Mouse (Mus musculus) G1E (cell line): ENCODE measurements around the gene Ddx4. TPM values are rescaled to one million over a fixed set of nuclear protein-coding genes. Genes with fewer than 3 reads are reported as not detected.

ENCODE experiments used
- ATAC-seq: 2 replicates; pipeline ENCODE4 v1.8.0; 2016; ENCODE audit warnings: mild to moderate bottlenecking; ENCODE audit not compliant: insufficient number of reproducible peaks, poor library complexity, low FRiP score, severe bottlenecking; ENCODE audit errors: extremely low read depth
- DNase-seq: peaks from one replicate; pipeline ENCODE4 v3.0.0; 2012; ENCODE audit warnings: low spot score
- H3K27me3 ChIP-seq: 2 replicates; pipeline ENCODE4 v1.6.1; 2012; ENCODE audit warnings: mild to moderate bottlenecking, low read length, inconsistent platforms; ENCODE audit not compliant: insufficient read depth
- H3K36me3 ChIP-seq: replicated peaks from 2 replicates; pipeline ENCODE3; 2012; ENCODE audit warnings: mild to moderate bottlenecking, inconsistent platforms
- H3K4me1 ChIP-seq: 2 replicates; pipeline ENCODE4 v1.6.1; 2012; ENCODE audit warnings: low read depth, low read length, inconsistent platforms, mixed read lengths; ENCODE audit not compliant: insufficient read depth
- H3K4me3 ChIP-seq: 2 replicates; pipeline ENCODE4 v1.5.1; 2012; ENCODE audit warnings: low read depth, mild to moderate bottlenecking, inconsistent platforms, low read length, moderate library complexity, mixed read lengths
- H3K9me3 ChIP-seq: replicated peaks from 2 replicates; pipeline ENCODE4 v1.6.1; 2012; ENCODE audit warnings: inconsistent platforms
- CTCF ChIP-seq: IDR thresholded peaks from 2 replicates; pipeline ENCODE4 v1.5.1; 2012; ENCODE audit warnings: low read depth, low read length, inconsistent platforms, mixed read lengths
- GATA1 ChIP-seq: IDR thresholded peaks from 2 replicates; pipeline ENCODE4 v1.6.1; 2012; ENCODE audit warnings: borderline replicate concordance, low read length, inconsistent platforms, mixed read lengths
- GATA2 ChIP-seq: IDR thresholded peaks from 2 replicates; pipeline ENCODE4 v1.6.1; 2012; ENCODE audit warnings: low read depth, low read length, inconsistent platforms, borderline replicate concordance
- POLR2AphosphoS5 ChIP-seq: IDR thresholded peaks from 2 replicates; pipeline ENCODE4 v1.6.1; 2012; ENCODE audit warnings: low read depth, low read length, inconsistent platforms; ENCODE audit not compliant: insufficient replicate concordance
- TAL1 ChIP-seq: conservative IDR thresholded peaks from 2 replicates; pipeline ENCODE4 v1.6.1; 2012; ENCODE audit warnings: low read depth, low read length, inconsistent platforms, mixed read lengths
- polyA plus RNA-seq: library from polyadenylated mRNA; stranded (reverse); fragments of >175 nt; gene quantifications from 2 replicates; pipeline ENCODE4 v1.2.3, GENCODE M21; 2012
- total RNA-seq, 2 experiments: library from RNA; stranded (forward) in 1 of 2; stranded (reverse) in 1 of 2; fragments of 200-1000 nt in 1 of 2; fragments of >200 nt in 1 of 2; fragmentation: Nextera tagmentation in 1 of 2; gene quantifications; 2 replicates each; pipeline ENCODE4 v1.2.3; 2014 to 2017

Gene Ddx4
- total and polyA plus RNA-seq, 3 experiments: 0.16 TPM; not detected in 2

- no peak overlapping the region for H3K4me3 ChIP-seq
- no peak for ATAC-seq
- no peaks in the 10 kb centered on the region for H3K9me3 ChIP-seq
- no peaks in the 10 kb centered on the region for H3K36me3 ChIP-seq
- H3K4me1 ChIP-seq: no peaks in the 10 kb centered on the region
- DNase-seq: no peak
- H3K27me3 ChIP-seq: peaks cover 12% of the 10 kb centered on the region
- no peak for TF ChIP-seq TAL1
- TF ChIP-seq CTCF: no peak
- no peak for TF ChIP-seq POLR2AphosphoS5
- no peak for TF ChIP-seq GATA2
- TF ChIP-seq GATA1: no peak
Observed at GRCm38 (mm10) chr13:112573800-112574199, 78.5 kb downstream of the Ddx4 start.

GRCm38 (mm10) chr13:112570768-112571167 lies 81.5 kb downstream of the Ddx4 start:
- Histone ChIP-seq H3K36me3 (no peaks in the 10 kb centered on the region), H3K27me3 (peaks cover 21% of the 10 kb centered on the region), H3K9me3 (no peaks in the 10 kb centered on the region), H3K4me1 (no peaks in the 10 kb centered on the region), H3K4me3 (no peak overlapping the region)
- TF ChIP-seq POLR2AphosphoS5 (no peak), CTCF (no peak), GATA1 (no peak), GATA2 (no peak), TAL1 (no peak)
- DNase-seq (no peak), ATAC-seq (no peak)

- Histone ChIP-seq H3K27me3 (peaks cover 25% of the 10 kb centered on the region), H3K4me3 (no peak overlapping the region), H3K36me3 (no peaks in the 10 kb centered on the region), H3K4me1 (no peaks in the 10 kb centered on the region), H3K9me3 (no peaks in the 10 kb centered on the region)
- ATAC-seq: no peak
- no peak for DNase-seq
- TF ChIP-seq POLR2AphosphoS5: no peak
- no peak for TF ChIP-seq CTCF
- no peak for TF ChIP-seq GATA1
- no peak for TF ChIP-seq GATA2
Observed at GRCm38 (mm10) chr13:112569606-112570005, 82.7 kb downstream of the Ddx4 start.

GRCm38 (mm10) chr13:112560554-112561138 lies 91.6 kb downstream of the Ddx4 start:
- H3K27me3 ChIP-seq: peaks cover 36% of the 10 kb centered on the region
- H3K36me3 ChIP-seq: no peaks in the 10 kb centered on the region
- H3K9me3 ChIP-seq: no peaks in the 10 kb centered on the region
- H3K4me1 ChIP-seq: no peaks in the 10 kb centered on the region
- TF ChIP-seq CTCF: no peak
- no peak for TF ChIP-seq GATA2
- no peak for TF ChIP-seq GATA1
- TF ChIP-seq POLR2AphosphoS5: no peak
- TF ChIP-seq TAL1: no peak
- ATAC-seq (no peak), DNase-seq (no peak)
- H3K4me3 ChIP-seq: no peak overlapping the region

GRCm38 (mm10) chr13:112556501-112556900 lies 95.8 kb downstream of the Ddx4 start:
- Histone ChIP-seq H3K4me1 (peaks cover 4% of the 10 kb centered on the region; the same call in 1 of the 2 replicates), H3K4me3 (no peak overlapping the region), H3K36me3 (no peaks in the 10 kb centered on the region), H3K9me3 (no peaks in the 10 kb centered on the region), H3K27me3 (peaks cover 35% of the 10 kb centered on the region)
- ATAC-seq (no peak), DNase-seq (no peak)
- TF ChIP-seq GATA2: no peak
- no peak for TF ChIP-seq POLR2AphosphoS5
- TF ChIP-seq GATA1: no peak
- TF ChIP-seq TAL1: no peak
- TF ChIP-seq CTCF: no peak

GRCm38 (mm10) chr13:112553304-112553703 lies 99.0 kb downstream of the Ddx4 start:
- DNase-seq (no peak), ATAC-seq (no peak)
- TF ChIP-seq TAL1 (no peak), POLR2AphosphoS5 (no peak), GATA1 (no peak), GATA2 (no peak), CTCF (no peak)
- no peaks in the 10 kb centered on the region for H3K36me3 ChIP-seq
- no peak overlapping the region for H3K4me3 ChIP-seq
- peaks cover 5% of the 10 kb centered on the region; the same call in 1 of the 2 replicates for H3K4me1 ChIP-seq
- H3K9me3 ChIP-seq: no peaks in the 10 kb centered on the region
- H3K27me3 ChIP-seq: peaks cover 31% of the 10 kb centered on the region
